8 mouse cellular contexts compared by ENCODE assay signal in the genomic region with DNA sequence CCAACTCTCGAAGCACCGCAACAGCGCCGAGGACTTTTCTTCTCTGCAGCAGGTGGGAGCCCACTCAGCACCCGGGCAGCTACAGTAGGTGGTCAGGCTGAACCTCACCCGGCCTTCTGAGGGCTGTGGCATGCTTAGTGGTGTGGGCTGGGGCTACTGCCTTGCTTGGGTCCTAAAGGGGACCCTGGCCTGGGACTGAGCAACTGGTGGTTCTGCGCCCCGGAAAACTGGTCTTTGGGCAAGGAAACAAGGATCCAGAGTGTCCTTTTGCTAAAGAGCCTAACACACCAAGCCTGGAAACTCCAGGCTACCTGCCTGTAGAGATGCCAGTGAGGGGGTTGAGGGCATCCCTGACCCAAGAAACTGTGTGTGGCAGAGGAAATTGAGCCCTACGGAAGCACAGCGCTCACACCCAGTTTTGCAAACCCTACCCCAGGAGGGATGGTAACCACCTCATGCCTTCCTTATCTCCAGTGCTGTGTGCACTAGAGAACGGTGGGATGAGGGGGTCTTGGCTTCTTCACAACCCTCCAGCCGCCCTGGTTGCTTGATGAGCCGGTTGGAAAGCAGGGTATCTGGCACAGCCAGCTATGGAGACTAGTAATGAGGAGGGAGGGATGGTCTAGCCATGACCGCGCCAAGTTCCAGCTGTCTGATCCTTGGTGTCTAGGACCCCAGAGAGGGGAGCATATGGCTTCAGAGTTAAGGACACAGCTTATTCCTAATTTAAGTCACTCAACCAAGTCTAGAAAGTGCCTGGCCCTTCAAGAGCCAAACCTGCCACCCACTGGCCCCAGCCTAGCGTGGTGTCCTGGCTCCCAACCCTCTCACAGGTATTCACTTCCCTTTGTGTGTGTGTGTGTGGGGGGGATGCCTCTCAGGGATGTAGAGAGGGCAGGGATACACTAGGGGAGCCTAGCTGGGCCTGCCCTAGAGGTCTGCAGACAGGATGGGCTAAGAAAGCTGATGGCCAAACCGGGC. TPM values are rescaled to one million over a fixed set of nuclear protein-coding genes. Genes with fewer than 3 reads are reported as not detected.
DNase-seq lines count a peak whose midpoint lies in the region; ATAC-seq and TF ChIP-seq lines count a peak whose summit lies in the region.

No protein-coding gene starts in this region.

- H3K4me2 ChIP-seq in hindbrain, embryonic 12.5 days (replicated peaks) = peak overlapping the region; percentile 75
- H3K4me2 ChIP-seq in midbrain, embryonic 11.5 days = peak overlapping the region; percentile 65

- H3K9me3 ChIP-seq in embryonic facial prominence, embryonic 10.5 days = no peaks in the 10 kb centered on the region
- no peaks in the 10 kb centered on the region for H3K9me3 ChIP-seq in hindbrain, embryonic 12.5 days (replicated peaks)
- H3K9me3 ChIP-seq in midbrain, embryonic 11.5 days (ENCODE audit: control insufficient read depth, low read length) = no peaks in the 10 kb centered on the region

- TF ChIP-seq POLR2A in kidney, adult 2 months (IDR thresholded peaks at IDR 0.05; ENCODE audit: low read depth, low read length) = no peak

- TF ChIP-seq CTCF in kidney, adult 2 months (conservative IDR thresholded peaks at IDR 0.05; ENCODE audit: insufficient read depth, insufficient read length, low read depth, low read length) = no peak

- no peak for DNase-seq in kidney, adult 2 months
- no peak for DNase-seq in kidney, adult 11 months
- no peak for DNase-seq in embryonic facial prominence, embryonic 10.5 days (ENCODE audit: low spot score)
- DNase-seq in midbrain, embryonic 11.5 days (ENCODE audit: low spot score, missing footprints) = no peak
- DNase-seq in natural killer cell, adult 2 months (ENCODE audit: low spot score in 2 of 2) = no peak
- DNase-seq in layer of hippocampus, postnatal 10 days (ENCODE audit: low spot score in 2 of 2) = no peak

- no peak for ATAC-seq in hindbrain, embryonic 12.5 days (ENCODE audit: low FRiP score)
- no peak for ATAC-seq in midbrain, embryonic 11.5 days (ENCODE audit: low FRiP score)
- no peak for ATAC-seq in frontal cortex, adult (ENCODE audit: low TSS enrichment)

- H3K4me3 ChIP-seq in kidney, adult 2 months (ENCODE audit: insufficient read depth, low read depth, low read length) = peak overlapping the region; percentile 52
- peak overlapping the region; percentile 58 for H3K4me3 ChIP-seq in embryonic facial prominence, embryonic 10.5 days
- peak overlapping the region; percentile 38 for H3K4me3 ChIP-seq in hindbrain, embryonic 12.5 days
- peak overlapping the region; percentile 30 for H3K4me3 ChIP-seq in midbrain, embryonic 11.5 days (ENCODE audit: low read depth, low read length)

- H3K4me1 ChIP-seq in kidney, adult 2 months (ENCODE audit: control insufficient read depth, insufficient read depth, low read length) = no peaks in the 10 kb centered on the region
- peaks cover 49% of the 10 kb centered on the region for H3K4me1 ChIP-seq in embryonic facial prominence, embryonic 10.5 days
- H3K4me1 ChIP-seq in hindbrain, embryonic 12.5 days = peaks cover 25% of the 10 kb centered on the region
- peaks cover 17% of the 10 kb centered on the region for H3K4me1 ChIP-seq in midbrain, embryonic 11.5 days (ENCODE audit: control insufficient read depth, insufficient read depth, low read length)

- peak overlapping the region; percentile 59 for H3K27ac ChIP-seq in kidney, adult 2 months (ENCODE audit: insufficient read depth, low read depth, low read length)
- H3K27ac ChIP-seq in embryonic facial prominence, embryonic 10.5 days (replicated peaks) = peak overlapping the region; percentile 92
- peak overlapping the region; percentile 66; the same call in 1 of the 2 replicates for H3K27ac ChIP-seq in hindbrain, embryonic 12.5 days
- H3K27ac ChIP-seq in midbrain, embryonic 11.5 days (ENCODE audit: low read depth, low read length) = no peak overlapping the region

- peak overlapping the region; percentile 53 for H3K9ac ChIP-seq in hindbrain, embryonic 12.5 days
- peak overlapping the region; percentile 59 for H3K9ac ChIP-seq in midbrain, embryonic 11.5 days (ENCODE audit: low read length)

- no peaks in the 10 kb centered on the region for H3K36me3 ChIP-seq in kidney, adult 2 months (ENCODE audit: control insufficient read depth, insufficient read depth, low read length)
- no peaks in the 10 kb centered on the region for H3K36me3 ChIP-seq in embryonic facial prominence, embryonic 10.5 days (replicated peaks)
- no peaks in the 10 kb centered on the region for H3K36me3 ChIP-seq in hindbrain, embryonic 12.5 days
- H3K36me3 ChIP-seq in midbrain, embryonic 11.5 days (ENCODE audit: control insufficient read depth, insufficient read depth, low read length) = no peaks in the 10 kb centered on the region

- no peaks in the 10 kb centered on the region for H3K27me3 ChIP-seq in kidney, adult 2 months (replicated peaks; ENCODE audit: control insufficient read depth, insufficient read depth, low read length)
- peaks cover 26% of the 10 kb centered on the region for H3K27me3 ChIP-seq in embryonic facial prominence, embryonic 10.5 days (replicated peaks; ENCODE audit: low read depth, poor library complexity, severe bottlenecking)
- H3K27me3 ChIP-seq in hindbrain, embryonic 12.5 days = peaks cover 19% of the 10 kb centered on the region
- H3K27me3 ChIP-seq in midbrain, embryonic 11.5 days (ENCODE audit: control insufficient read depth, insufficient read depth, low read length) = peaks cover 8% of the 10 kb centered on the region

- WGBS in kidney, adult 2 months = 39% methylated on average over 17 of the region's 17 CpGs
- 32% methylated on average over 17 of the region's 17 CpGs for WGBS in embryonic facial prominence, embryonic 10.5 days
- 29% methylated on average over 17 of the region's 17 CpGs for WGBS in hindbrain, embryonic 12.5 days
- WGBS in midbrain, embryonic 11.5 days = 36% methylated on average over 17 of the region's 17 CpGs

RNA-seq across cellular contexts. Expression of gene Myl9, which starts 0.5 kb away (rescaled TPM):
- polyA plus RNA-seq in kidney, adult 2 months (2012; rRNA removed) = 155 and 157 TPM in 2 replicates
- polyA plus RNA-seq in embryonic facial prominence, embryonic 10.5 days (2016; fragmentation: Nextera tagmentation; extraction: Ambion mirVana) = 82.9 and 91.7 TPM in 2 replicates
- polyA plus RNA-seq in hindbrain, embryonic 12.5 days (2016; fragmentation: Nextera tagmentation; extraction: Ambion mirVana) = 122 and 144 TPM in 2 replicates
- 112 and 118 TPM in 2 replicates for polyA plus RNA-seq in midbrain, embryonic 11.5 days (2014; fragmentation: Nextera tagmentation; extraction: Ambion mirVana)
- 10 to 100 TPM; 21.4 to 23.4 TPM for total RNA-seq in layer of hippocampus, postnatal 10 days (2021)
